Mouse (Mus musculus): ENCODE results near the gene Kcnk3.

DNA sequence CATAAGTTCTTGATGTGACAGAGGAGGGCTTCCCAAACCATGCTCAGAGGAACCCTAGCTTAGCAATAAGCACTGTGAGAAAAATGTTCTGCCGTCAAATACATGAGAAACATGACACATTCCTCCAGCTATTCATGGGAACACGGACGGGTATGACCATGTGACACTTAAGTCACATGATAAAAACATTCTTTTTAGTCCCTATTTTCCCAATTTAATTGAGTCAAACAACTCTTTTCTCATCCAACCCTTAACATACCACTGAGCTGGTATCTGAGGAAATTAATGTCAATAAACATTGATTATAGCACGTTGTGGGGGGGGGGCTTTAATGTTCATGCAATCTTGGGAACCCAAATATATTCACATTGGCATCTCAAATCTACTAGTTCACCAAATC lies 27.8 kb downstream of the Kcnk3 start:
- TF ChIP-seq TAL1 (IDR thresholded peaks at IDR 0.05; ENCODE audit: low read length) (no peak), GATA1 (IDR thresholded peaks at IDR 0.05; ENCODE audit: low read length) (no peak)
